Mouse (Mus musculus) ovary, postnatal 14 days (tissue): Measurements from ENCODE around the gene Ubac2.

ENCODE experiments used
- DNase-seq: peaks from one replicate; pipeline ENCODE4 v3.0.0; 2022; ENCODE audit warnings: low spot score

The Ubac2 gene

DNA sequence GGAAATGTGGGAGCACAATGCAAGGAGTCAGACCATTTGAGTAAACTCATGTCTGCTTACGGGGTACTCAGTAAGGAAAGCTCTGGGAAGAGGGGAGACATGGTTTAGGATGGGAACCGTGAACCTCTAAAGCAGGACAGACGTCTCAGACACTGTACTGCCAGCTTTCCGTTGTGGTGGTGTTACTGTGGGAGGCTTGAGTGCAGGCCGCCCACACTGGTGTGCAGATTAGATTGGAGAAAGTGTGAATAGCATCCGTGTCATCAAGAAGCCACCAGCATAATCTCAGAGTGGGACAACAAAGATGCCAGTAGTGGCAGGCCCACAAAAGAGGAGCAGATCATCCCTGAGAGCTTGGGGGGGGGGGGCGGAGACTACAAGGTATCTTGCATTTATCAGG, 123.8 kb downstream of the Ubac2 start:
- no peak for DNase-seq

DNA sequence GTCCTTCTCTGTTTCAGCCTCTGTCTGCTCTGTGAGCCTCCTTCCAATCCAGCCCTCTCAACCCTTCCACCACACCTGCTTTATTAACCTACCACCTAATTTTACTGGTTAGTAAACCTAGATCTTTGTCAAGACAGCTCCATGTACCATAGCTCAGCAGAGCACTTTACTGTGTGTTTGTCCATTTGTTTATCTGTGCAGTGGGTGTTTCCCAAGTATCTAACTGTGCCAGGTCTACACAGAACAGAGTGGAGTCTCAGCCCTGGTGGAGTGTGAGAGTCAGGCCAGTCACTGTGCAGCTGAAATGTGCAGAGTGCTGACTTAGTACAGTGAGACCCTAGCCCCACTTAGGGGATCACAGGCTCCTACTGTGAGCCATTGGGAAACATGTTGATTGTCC, 125.4 kb downstream of the Ubac2 start:
- DNase-seq, result no peak

DNA sequence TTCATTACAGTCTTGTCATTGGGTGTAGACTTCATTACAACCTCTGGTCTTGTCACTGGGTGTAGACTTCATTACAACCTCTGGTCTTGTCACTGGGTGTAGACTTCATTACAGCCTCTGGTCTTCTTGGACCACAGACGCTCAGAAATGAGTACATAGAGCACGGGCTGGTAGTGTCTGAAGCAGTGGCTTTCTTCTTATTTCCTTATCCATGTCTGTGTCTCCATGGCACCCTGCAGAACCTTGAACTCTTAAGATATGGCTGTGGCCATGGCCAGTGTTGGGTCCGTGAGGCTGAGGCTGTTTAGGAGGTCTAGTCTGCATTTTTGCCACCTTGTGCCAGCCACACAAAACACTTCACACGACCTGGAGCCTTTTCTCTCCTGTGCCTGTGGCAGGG, 129.8 kb downstream of the Ubac2 start:
- DNase-seq, result no peak

DNA sequence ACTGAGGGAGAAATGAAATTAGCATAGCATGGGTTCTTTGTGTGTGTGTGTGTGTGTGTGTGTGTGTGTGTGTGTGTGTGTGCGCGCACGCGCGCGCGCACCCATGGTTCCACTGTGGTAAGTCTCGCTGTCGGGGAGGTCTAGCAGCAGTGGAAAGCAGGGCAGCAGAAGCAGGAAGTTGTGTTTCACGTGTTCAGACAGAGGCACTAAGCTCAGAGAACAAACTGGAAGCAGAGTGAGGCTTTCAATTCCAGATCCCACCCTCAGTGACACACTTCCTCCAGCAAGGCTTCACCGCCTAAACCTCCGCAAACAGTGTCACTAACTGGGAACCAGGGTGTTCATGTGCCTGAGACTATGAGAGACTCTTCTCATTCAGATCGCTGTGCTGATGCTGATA, 131.1 kb downstream of the Ubac2 start:
- no peak for DNase-seq

DNA sequence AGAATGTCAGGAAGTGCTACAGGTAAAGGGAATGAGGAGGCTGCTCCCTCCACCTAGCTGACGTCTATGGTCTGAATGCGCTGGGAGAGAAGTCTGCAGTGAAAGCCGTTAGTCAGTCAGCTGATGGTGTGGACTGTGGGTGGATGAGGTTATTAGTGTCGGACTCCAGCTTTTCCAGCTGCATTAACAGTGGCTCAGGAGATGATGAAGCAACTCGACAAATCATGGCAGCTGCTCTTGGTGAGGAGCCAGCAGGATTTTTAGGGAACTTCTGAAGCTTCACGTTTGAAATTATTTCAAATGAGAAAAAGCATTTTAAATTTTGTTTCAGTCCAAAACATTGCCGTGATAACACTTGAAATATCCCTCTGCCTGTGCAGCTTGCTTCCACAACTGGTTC, 131.9 kb downstream of the Ubac2 start:
- no peak for DNase-seq

DNA sequence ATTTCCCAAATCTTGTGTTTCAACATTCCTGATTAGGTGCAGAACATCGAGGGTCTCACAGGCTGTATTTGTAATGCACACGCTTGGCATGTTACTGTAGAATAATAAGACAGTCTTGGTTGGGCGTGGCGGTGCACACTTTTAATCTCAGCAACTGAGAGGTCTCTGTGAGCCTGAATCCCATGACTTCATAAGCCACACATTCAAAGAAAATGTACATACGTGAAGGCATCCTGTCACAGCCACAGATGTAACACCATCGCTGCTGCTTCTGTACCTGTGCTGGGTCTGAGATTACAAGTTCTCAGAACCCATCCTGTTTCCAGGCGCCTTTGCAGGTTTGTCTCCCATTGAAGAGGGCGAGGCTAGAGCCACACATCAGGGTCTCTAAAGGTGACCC, 133.3 kb downstream of the Ubac2 start:
- no peak for DNase-seq

DNA sequence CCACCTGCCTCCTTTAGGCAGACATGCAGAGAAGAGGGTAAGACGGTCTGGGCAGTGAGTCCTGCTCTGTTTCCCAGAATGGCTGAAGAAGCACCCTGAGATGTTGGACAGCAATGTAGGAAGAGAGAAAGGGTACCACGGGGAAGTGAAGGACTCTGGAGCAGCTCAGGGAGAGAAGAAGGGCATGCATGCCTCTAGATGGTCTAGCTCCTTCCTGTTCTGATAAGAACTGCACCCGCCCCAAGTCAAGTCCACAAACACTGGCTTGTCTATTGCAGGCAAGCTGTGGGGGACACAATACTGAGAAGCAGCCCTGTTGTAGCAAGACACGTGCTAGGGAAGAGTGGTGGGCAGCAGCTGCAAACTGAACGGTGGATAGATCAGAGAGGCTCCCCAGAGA, 133.8 kb downstream of the Ubac2 start:
- DNase-seq, result no peak

DNA sequence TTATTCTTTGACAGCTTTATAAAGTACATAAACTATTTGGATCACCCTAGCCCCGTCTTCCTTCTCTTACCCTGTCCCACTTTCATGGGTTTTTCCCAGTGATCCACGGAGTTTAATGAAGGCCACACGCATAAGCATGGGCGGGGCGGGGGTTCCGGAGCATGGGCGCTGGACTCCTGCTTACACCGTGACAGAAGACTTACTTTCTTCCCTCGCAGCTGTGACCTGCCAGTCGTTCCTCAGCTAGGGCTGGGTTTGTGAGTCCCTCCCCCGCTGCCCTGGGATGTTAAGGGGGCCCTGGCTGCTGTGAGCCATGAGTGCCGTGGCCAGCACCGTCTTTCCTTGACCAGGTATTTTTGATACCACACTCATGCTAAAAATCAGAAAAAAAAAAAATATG, 134.4 kb downstream of the Ubac2 start:
- DNase-seq, result no peak

DNA sequence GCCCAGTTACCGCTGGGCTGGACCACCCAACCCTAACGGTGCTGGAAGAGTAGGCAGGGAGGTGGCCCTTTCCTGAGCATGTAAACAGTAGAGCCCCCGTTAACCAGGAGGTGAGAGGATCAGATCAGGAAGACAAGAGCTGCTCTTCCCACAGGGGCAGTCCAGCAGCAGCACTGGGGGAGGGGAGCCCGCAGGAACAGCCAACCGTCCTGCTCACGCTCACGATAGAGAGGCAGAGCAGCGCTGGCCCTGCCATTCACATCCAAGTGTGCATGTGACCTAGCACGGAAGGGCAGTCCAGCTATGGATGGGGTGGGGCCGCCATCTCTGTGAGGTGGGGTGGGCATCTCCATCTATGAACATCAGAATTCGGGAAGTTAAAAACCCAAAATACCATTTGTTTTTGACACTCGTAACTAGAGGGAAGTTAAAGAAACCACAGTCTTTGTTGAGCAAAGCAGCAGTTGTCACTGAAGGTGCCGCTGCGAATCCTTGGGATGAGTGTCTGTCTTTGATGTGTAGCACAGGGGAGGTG, 135.1 kb downstream of the Ubac2 start:
- DNase-seq, result no peak

DNA sequence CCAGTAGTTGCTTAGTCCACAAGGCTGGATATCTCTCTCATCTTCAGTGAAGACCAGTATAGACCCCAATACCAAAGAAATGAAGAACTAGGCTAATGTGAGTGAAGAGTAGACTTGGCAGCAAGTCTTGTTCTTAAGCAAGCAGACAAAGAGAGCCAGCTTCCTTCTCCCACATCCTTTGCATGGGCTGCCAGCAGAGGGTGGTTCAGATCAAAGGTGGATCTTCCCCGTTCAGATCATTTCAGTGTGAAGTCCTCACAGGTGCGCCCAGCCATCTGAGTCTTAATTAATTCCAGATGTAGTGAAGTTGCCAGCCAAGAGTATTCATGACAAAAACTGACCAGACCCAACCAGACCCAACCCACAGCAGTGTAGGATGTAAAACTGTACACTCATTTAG, 139.5 kb downstream of the Ubac2 start:
- no peak for DNase-seq

DNA sequence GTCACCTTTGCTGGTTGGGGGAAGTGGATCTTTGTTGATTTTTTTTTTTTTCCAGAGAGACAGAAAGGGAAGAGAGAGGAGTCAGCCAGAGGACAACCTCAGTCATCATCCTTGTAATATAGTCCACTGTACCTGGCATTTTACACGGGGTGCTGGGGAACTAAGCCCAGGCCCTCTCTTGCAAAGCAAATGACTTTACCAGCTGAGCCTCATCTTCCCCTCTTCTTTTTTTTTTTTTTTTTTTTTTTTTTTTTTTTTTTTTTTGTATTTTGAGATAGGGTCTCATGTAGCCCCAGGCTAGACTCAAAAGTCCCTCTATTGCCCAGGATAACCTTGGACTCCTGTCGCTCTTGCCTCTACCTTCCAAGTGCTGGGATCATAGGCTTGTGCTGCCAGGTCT, 141.0 kb downstream of the Ubac2 start:
- DNase-seq, result no peak

DNA sequence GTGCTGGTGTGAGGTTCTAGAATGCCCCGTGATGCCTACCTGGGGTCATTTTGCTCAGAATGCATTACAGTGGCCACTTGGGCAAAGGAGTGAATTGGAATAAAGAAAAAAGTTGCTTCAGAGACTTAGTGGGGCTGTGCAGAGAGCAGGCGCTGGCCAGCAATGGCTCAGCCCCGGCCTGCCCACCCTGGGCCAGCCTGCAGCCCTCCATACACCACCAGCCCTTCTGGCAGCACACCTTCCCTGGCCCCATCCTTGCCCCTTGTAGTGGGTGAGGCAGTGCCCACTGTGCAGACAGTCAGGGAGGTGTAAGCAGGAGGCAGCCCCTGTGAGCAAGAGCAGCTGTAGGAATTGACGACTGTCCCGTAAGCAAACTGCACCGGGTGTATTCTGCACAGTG, 142.1 kb downstream of the Ubac2 start:
- DNase-seq, result no peak

DNA sequence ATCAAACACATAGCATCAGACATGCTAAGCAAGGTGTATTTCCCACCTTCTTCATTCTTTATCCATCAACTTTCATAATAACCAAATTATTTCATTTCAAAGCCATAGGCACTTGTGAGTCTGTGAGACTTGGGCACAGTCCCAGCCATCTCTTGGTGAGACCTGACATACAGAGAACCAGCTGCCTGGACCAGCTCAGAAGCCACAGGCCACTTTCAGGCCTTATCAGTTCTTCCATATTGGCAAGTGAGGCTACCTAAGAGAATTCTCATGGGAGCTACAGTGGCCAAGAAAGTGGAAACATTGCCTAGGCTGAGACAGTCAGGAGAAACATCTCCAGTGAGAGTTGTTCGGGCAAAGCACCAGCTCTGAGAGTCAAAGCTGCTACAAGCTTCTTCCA, 144.6 kb downstream of the Ubac2 start:
- DNase-seq, result no peak

DNA sequence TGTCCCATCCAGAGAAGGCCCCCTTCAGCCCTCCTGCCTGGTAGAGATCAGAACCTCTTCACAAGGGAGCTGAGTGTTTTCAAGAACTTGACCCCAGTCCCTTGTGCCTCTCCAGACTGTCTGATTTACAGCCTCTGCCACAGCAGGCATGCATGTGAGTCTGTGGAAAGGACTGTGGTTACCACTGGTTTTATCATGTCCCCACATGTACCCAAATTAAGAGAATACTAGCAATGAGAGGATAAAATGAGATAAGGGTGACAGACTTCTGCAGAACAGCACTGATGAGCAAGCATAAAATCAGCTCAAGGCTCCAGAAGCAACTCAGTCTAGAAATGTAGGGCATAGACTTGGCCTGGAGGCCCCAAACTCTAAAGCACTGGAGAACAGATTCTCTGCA, 145.5 kb downstream of the Ubac2 start:
- no peak for DNase-seq

DNA sequence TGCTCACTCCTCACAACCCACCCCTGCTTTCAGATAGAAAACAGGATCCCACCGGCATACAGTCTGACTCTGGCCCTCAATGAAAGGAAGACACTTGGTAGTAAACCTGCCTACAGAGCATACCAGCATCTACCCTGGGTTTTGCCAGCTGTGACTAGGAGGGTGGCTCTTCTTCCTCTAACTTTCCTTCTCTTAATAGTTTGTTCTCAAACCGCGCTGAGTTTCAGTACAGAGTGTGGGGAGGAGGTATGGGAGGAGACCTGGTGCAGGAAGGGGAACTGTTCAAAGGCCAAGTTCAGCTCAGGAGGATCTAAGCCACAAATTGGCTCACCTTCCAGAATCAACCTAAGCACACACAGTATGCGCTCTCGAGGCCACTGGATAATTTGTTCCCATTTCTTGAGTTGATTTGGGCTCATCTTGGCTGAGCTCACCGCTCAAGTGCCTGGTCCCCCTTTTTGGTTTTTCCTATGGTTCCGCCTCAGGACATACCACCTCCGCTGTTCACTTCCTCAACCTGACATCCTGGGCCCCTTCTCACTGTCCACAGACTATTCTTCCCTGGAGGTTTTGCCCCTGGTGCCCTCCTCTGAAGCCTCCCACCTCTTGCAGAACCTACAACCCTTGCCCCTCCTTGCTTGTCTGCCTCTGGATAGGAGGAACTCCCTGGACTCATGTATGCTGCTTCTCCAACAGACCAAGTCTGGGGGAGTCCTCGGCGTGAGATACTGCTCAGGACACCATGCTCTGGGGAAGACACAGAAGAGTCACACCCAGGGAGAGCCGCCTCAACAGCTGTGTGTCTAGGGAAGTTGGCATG, 150.7 kb downstream of the Ubac2 start:
- DNase-seq, result no peak

DNA sequence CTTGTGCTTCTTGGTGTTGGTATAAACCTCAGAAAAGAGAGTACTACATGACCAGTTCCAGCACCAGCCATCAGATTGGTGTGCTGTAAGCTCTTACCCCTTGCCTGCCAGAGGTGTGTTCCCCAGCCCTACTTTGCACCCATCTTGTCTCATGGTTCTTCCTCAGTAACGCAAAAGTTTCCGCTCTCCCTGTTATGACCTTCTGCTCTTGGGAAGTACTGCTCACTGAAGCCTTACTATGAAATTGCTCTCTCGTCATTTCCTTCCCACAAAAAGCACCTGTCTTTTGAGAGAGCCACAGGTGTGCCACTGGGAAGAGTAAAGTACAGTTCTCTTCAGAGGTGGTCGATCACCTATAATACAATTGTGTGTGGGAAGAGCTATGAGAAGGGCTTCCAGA, 151.4 kb downstream of the Ubac2 start:
- no peak for DNase-seq

DNA sequence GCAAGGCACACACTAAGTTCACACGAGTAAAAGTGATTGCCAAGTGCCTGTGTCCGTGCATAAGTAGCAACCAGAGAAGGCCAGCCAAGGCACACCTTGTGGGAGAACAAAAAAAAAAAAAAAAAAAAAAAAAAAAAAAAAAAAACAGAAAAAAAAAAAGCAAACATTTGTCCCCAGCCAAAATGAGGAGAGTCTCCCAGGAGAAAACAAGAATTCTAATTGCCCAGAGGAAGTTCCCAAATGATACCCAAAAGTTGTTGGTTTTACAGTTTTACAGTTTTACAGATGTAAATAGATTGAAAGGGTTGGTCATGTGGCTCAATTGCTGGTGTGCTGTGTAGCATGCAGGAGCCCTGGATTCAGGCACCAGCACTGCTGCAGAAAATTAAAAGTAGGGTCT, 153.6 kb downstream of the Ubac2 start:
- DNase-seq, result no peak

DNA sequence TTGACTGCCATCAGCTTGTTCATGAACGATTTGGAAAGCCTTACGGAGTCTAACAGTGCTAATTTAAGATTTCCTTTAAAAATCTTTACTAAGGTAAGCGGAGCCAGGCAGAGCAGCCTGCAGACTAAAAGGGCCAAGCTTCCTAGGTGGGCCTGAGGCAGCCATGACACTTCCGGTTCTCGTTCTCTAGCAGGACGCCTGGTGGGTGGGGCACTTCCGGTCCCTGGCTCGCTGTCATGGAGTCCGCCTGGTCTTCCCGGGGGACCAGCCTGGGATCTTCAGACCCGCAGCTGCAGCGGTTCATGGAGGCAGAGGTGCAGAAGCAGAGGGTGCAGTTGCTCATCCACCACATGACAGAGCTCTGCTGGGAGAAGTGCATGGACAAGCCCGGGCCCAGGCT, 156.0 kb downstream of the Ubac2 start, which contains the start of gene Timm8a2:
Gene Timm8a2, plus strand, starts transcription at position 224 of the 400 bp plus-strand sequence.
- no peak for DNase-seq

DNA sequence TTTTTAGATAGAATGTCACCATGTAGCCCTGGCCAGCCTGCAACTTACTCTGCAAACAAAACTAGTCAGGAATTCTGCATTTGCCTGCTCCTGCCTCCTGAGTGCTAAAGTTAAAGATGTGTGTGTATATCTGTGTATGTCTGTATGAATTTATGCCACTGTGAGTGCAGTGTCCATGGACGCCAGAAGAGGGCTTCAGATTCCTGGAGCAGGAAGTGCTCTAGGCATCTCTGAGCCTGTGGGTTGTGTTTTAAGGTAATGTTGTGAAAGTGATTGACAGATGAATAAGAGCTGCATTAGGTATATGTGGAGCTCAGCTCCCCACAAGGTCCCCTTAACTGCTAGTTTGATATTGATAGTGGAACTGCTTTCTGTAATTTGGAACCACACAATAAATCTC, 156.8 kb downstream of the Ubac2 start:
- no peak for DNase-seq

DNA sequence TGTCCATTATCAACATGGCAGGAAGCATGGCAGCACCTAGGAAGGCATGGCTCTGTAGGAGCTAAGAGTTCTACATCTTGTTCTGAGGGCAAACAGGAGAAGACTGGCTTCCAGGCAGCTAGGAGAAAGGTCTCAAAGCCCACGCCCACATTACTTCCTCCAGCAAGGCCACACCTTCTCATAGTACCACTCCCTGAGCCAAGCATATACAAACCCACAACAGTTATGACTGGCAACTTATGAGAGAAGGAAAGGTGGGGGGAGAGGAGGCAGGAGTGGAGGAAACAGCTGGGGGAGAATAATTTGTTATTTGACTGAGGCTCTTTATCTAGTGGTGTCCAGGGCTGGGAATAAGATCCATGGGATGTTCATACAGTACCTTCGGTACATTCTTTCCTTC, 157.4 kb downstream of the Ubac2 start:
- no peak for DNase-seq

DNA sequence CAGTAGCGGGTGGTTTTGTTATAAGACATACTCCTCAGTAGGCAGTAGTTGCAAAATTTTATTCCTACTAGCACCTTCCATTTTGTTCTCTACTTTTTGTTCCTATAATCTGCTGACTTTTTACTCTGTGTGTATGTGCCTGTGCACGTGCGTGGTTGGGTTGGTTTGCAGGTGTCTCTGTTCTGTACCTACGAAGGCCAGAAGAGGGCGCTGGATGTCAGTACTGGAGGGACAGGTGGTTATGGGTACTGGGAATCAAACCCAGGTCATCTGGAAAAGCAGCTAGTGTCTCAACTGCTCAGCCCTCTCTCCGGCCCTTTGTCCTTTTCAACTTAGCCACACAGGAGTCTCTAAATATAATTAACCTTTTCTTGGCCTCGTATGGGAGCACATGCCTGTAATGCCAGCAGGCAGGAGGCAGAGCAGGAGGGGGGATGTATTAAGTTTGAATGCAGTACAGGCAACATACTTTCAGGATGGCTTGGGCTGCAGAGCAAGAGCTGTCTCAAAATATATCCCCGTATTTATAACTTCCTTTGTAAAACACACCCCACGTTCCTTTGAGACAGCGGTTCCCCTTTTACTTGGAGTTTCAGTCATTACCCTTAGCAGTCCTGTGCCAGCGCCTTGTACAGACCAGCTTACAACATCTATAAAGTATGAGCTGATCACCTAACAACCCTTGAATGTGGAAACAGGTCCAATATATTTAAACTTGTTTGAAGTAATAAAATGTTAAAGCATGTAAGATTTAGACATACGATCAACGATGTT, 160.6 kb downstream of the Ubac2 start:
- DNase-seq, result no peak

DNA sequence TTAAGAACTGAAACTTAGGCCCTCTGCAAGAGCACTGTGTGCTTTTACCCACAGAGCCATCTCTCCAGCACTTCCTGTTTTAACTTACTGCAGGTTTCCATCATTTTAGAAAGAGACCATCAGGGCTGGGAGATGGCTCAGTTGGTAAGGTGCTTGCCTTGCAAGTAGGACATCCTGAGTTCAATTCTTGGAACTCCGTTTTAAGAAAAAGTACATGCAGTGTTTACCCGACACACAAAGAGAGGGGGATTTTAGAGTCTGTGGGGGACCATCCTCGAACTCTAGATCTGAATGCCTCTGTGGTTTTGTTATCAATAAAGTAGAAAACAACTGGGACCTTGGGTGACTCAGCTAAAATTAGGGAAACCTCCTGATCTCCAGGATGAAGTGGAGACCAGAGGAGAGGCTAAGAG, 163.0 kb downstream of the Ubac2 start:
- DNase-seq, result no peak

DNA sequence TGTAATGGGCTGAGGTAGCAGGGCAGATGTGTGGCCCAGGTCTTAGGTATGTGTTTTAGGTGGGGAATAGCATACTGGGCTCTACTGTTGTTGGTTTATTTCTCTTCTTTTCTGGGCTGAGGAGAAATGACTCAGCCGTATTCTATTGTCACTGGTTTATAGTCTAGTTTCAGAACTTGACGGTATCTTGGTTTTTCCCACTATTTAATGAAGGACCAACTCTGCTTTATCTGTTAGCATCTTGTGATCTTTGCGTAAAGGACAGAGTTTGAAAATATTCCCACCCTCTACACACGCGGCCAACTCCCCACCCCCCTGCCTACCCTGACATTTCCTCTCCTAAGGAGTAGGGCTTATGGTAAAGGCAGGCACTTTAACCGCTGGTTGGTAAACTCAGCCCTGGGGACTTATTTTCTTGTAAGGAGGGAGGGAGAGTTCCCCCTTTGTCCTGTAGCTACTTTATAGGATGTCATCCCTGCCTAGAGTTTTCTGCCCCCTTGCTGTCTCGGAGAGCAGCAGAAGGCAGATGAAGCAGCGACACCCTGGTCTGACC, 163.8 kb downstream of the Ubac2 start:
- no peak for DNase-seq
